Mouse (Mus musculus) heart, postnatal 4 days (tissue): ENCODE results near the gene Serinc5. TPM values are rescaled to one million over a fixed set of nuclear protein-coding genes. Genes with fewer than 3 reads are reported as not detected.

ENCODE experiments used
- DNase-seq: peaks from one replicate; pipeline ENCODE4 v3.0.0; 2021
- total RNA-seq, 2 experiments: library from RNA; stranded (reverse); gene quantifications; 2 replicates each; pipeline ENCODE4 v1.2.3; 2021

Gene Serinc5
- total RNA-seq, 2 experiments from 2014 or later: 27.5 to 29.4 TPM

DNA sequence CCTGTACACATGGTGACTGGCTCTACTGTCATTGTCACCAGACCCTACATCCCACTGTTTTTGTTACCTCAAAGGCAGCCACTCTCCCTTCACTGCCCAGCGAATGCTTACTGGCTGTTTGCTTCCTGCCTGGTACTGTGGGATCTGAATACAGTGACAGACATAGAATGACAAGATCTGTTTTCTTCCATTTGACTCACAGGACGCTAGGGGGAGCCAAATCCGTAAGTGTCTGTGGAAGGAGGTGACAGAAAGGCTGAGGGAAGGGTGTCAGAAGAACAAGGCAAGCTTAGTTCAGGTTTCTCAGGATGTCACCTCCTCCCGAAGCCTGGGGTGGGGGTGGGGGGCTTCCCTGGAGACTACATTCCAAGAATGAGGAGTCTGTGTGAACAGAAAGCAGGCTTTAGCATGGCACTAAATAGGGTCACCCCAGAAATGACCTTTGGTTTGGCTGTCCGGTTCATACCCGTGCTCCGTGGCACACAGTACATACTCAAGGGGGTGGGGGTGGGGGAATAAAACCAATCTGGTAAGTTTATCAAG lies 140.2 kb downstream of the Serinc5 start:
- peak; percentile 81 for DNase-seq

DNA sequence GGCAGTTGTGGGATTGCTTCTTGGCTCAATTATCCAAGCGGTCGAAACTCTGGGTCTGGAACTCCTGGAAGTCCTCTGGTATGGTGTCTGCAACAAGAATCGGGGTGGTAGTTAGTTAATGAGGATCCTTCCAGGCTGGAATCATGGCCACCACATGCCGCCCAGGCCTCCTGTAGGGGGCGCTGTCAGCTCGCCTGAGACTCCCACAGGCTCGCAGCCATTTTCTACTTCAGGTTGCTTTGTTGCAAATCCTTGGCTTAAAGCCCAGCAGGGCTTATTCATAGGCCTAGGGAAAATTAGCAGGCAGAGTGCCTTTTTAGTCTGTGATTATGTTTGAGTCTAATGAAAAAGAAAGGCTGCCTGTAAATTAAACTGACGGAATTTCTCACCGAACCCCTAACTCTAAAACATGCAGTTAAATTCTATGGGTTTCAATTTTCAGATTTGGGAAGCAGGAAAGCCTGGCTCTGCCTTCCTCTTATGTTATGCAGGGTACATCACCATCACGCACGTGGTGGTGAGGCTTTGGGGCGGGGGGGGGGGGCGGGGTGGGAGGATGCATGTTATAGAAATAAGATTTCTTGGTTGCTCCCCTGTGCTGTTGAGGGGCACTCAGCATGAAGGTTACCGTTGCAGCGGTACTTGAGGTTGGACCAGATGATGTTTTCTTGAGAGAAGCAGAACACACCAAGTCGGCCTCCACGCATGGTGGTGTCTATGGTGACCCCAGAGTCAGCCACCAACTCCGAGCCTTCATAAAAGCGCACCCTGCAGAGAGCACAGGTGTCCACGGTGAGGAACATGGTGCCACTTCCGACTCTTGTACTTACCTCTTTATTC lies 141.1 kb downstream of the Serinc5 start:
- DNase-seq: peak; percentile 94

GRCm38 (mm10) chr13:92753676-92754075 lies 142.8 kb downstream of the Serinc5 start:
- DNase-seq: no peak

DNA sequence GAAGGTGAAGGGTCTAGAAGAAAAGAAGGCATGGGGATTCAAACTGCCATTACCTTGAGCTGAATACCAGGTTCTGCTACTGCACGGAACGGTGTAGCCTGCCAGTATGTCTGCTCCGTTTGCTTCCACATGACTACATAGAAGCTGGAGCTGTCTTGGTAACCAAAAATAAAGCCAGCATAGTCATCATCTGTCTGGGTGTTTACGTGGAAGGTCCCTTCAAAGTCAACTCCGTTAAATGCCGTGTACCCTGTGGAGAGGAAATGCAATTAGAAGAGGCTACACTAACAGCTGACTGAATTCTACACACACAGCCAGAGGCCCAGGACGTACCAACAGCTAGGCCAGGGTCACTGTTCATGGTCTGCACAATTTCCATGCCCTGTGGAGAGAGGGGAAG lies 144.1 kb downstream of the Serinc5 start:
- DNase-seq: no peak

GRCm38 (mm10) chr13:92757972-92758585 lies 147.2 kb downstream of the Serinc5 start:
- DNase-seq: peak; percentile 40

DNA sequence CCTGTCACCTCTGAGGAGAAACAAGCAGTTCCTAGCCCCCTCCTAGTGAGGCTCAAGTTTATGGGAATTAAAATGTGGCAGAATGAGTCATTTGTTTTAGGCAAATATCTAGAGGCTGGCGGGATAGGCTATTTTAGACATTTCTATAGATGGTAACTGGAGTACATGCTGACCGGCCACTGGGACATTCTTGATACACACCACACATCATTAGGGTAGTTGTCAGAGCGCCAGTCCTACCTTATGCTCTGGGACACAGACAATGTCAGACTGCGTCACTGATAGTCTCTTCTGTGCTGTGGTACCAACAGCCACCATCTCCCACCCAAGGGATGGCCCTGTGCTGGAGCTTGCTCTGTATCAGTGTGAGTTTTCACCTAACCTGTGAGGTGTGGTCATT lies 148.2 kb downstream of the Serinc5 start:
- DNase-seq: no peak

DNA sequence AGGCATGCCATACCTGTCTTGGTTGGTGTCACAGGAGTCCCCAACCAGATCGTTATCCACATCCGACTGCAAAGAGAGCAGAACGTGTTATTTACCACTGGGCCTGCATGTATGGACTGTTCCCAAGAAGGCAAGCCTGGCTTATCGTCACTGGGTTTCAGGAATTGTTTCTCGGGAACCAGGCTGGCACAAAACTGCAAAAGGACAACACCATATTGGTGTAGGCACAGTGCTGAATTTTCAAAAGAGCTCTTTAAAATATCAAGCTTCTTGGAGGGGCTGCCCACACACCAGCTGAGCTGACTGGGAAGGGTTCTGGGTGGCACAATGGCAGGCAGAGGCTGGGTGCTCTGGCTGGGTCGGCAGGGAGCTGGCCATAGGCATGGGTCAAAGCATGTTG lies 149.6 kb downstream of the Serinc5 start:
- DNase-seq: no peak

Other genes with a start within 250 kb of the Serinc5 start
- gene Ankrd34b, start 185.2 kb upstream of the Serinc5 start, total RNA-seq: under 1 TPM; 0.07 to 0.19 TPM
- gene Fam151b, start 127.1 kb upstream of the Serinc5 start, total RNA-seq: 1 to 10 TPM; 2.6 to 3.4 TPM
- gene Zfyve16, start 80.2 kb upstream of the Serinc5 start, total RNA-seq: 10 to 100 TPM; 19.2 to 20.3 TPM
- gene Spz1, start 34.9 kb upstream of the Serinc5 start, total RNA-seq: not detected
- 10 to 100 TPM; 23.8 to 27.2 TPM for gene Thbs4, start 183.7 kb downstream of the Serinc5 start, total RNA-seq
- gene Mtx3, start 233.7 kb downstream of the Serinc5 start, total RNA-seq: 10 to 100 TPM; 15.1 to 15.9 TPM